Mouse (Mus musculus): ENCODE measurements around the gene Nkd1.

GRCm38 (mm10) chr8:88619513-88619912 lies 98.4 kb downstream of the Nkd1 start:
- TF ChIP-seq GATA2 (IDR thresholded peaks at IDR 0.05; ENCODE audit: borderline replicate concordance, low read depth, low read length) = no peak
- TF ChIP-seq GATA1 (IDR thresholded peaks at IDR 0.05; ENCODE audit: borderline replicate concordance, low read length) = no peak
- TF ChIP-seq CTCF (IDR thresholded peaks at IDR 0.05; ENCODE audit: low read depth, low read length) = no peak
